Mouse (Mus musculus) gastrocnemius, adult 2 months (tissue): ENCODE measurements around the gene Gm11541. TPM values are rescaled to one million over a fixed set of nuclear protein-coding genes. Genes with fewer than 3 reads are reported as not detected.
"Not testable (repeated sequence)": the region's sequence is repeated elsewhere in the genome, so short reads cannot be mapped to it uniquely, and the experiment has no call there.

ENCODE experiments used
- DNase-seq: peaks from one replicate; pipeline ENCODE4 v3.0.0; 2022
- H3K27ac ChIP-seq: fragments of 200-600 bp; 2 replicates; pipeline ENCODE4 v1.8.1; 2022; ENCODE audit warnings: mild to moderate bottlenecking
- H3K4me3 ChIP-seq: fragments of 200-600 bp; 2 replicates; pipeline ENCODE4 v1.8.1; 2022; ENCODE audit warnings: mild to moderate bottlenecking, moderate library complexity
- CTCF ChIP-seq: fragments of 200-600 bp; IDR thresholded peaks from 2 replicates; pipeline ENCODE4 v1.8.1; 2022; ENCODE audit warnings: antibody characterized with exemption, mild to moderate bottlenecking, moderate library complexity
- intact Hi-C: fragments of 180-260 bp; cut with DNase I; formaldehyde crosslinking; loops from one replicate; pipeline ENCODE4 v1.15.1; 2025
- total RNA-seq, 2 experiments: library from RNA; stranded (reverse); gene quantifications; 2 replicates each; pipeline ENCODE4 v1.2.3; 2021

The Gm11541 gene
- total RNA-seq, 2 experiments from 2014 or later = not detected

- TF ChIP-seq CTCF = no peak
- H3K27ac ChIP-seq = no peak overlapping the region
- H3K4me3 ChIP-seq = peak overlapping the region; percentile 48
- DNase-seq = no peak
- intact Hi-C loops = loop anchor here (10.0 kb wide), 1 partner anchor 82 kb away; no protein-coding TSS in a partner anchor
Observed at GRCm38 (mm10) chr11:94717239-94717638, 12.9 kb upstream of the Gm11541 start.

GRCm38 (mm10) chr11:94716754-94717153 is 12.5 kb upstream of the Gm11541 start:
- DNase-seq = peak; percentile 38
- intact Hi-C loops = loop anchor here (10.0 kb wide), 1 partner anchor 82 kb away; no protein-coding TSS in a partner anchor

GRCm38 (mm10) chr11:94715622-94716021 is 11.3 kb upstream of the Gm11541 start:
- Histone ChIP-seq H3K4me3 (no peak overlapping the region), H3K27ac (no peak overlapping the region)
- TF ChIP-seq CTCF = no peak
- intact Hi-C loops = loop anchor here (10.0 kb wide), 1 partner anchor 81 kb away; no protein-coding TSS in a partner anchor
- no peak for DNase-seq

More at GRCm38 (mm10) chr11:94716754-94717153, 12.5 kb upstream of the Gm11541 start:
- peak; percentile 61 for TF ChIP-seq CTCF
- peak overlapping the region; percentile 48 for H3K4me3 ChIP-seq
- no peak overlapping the region for H3K27ac ChIP-seq

- Histone ChIP-seq H3K27ac (no peak overlapping the region), H3K4me3 (no peak overlapping the region)
- intact Hi-C loops = loop anchor here (10.0 kb wide), 1 partner anchor 79 kb away; no protein-coding TSS in a partner anchor
- no peak for TF ChIP-seq CTCF
- DNase-seq = no peak
Observed at GRCm38 (mm10) chr11:94713246-94713860, 9.1 kb upstream of the Gm11541 start.

- DNase-seq = no peak
- Histone ChIP-seq H3K27ac (no peak overlapping the region), H3K4me3 (no peak overlapping the region)
- no peak for TF ChIP-seq CTCF
- intact Hi-C loops = no loop called here
Observed at GRCm38 (mm10) chr11:94704020-94704419, 279 bp downstream of the Gm11541 start.

- no peak overlapping the region for H3K27ac ChIP-seq
- no peak overlapping the region for H3K4me3 ChIP-seq
- no peak for TF ChIP-seq CTCF
- no peak for DNase-seq
- intact Hi-C loops = no loop called here
Observed at GRCm38 (mm10) chr11:94702216-94702610, 2.1 kb downstream of the Gm11541 start.

GRCm38 (mm10) chr11:94701401-94702215 is 2.7 kb downstream of the Gm11541 start:
- H3K4me3 ChIP-seq = peak overlapping the region; percentile 20; the same call in 1 of the 2 replicates
- no peak for TF ChIP-seq CTCF
- no peak overlapping the region for H3K27ac ChIP-seq
- no peak for DNase-seq
- intact Hi-C loops = no loop called here

- TF ChIP-seq CTCF = no peak
Observed at GRCm38 (mm10) chr11:94699399-94699798, 4.9 kb downstream of the Gm11541 start.

GRCm38 (mm10) chr11:94697703-94698464 is 6.4 kb downstream of the Gm11541 start:
- TF ChIP-seq CTCF = no peak
- intact Hi-C loops = no loop called here
- Histone ChIP-seq H3K27ac (no peak overlapping the region), H3K4me3 (no peak overlapping the region)
- DNase-seq = no peak

More at GRCm38 (mm10) chr11:94699399-94699798, 4.9 kb downstream of the Gm11541 start:
- H3K27ac ChIP-seq = no peak overlapping the region
- intact Hi-C loops = no loop called here
- DNase-seq = no peak
- no peak overlapping the region for H3K4me3 ChIP-seq

GRCm38 (mm10) chr11:94697140-94697539 is 7.2 kb downstream of the Gm11541 start:
- intact Hi-C loops = no loop called here
- TF ChIP-seq CTCF = no peak
- DNase-seq = no peak
- Histone ChIP-seq H3K4me3 (no peak overlapping the region), H3K27ac (no peak overlapping the region)

- Histone ChIP-seq H3K27ac (no peak overlapping the region), H3K4me3 (no peak overlapping the region)
- DNase-seq = no peak
- no peak for TF ChIP-seq CTCF
- intact Hi-C loops = no loop called here
Observed at GRCm38 (mm10) chr11:94695508-94695907, 8.8 kb downstream of the Gm11541 start.

- H3K27ac ChIP-seq, DNase-seq, H3K4me3 ChIP-seq, intact Hi-C loops: not testable (repeated sequence)
Observed at GRCm38 (mm10) chr11:94692502-94692901, 11.8 kb downstream of the Gm11541 start.

- no peak overlapping the region for H3K4me3 ChIP-seq
- DNase-seq = no peak
- intact Hi-C loops = no loop called here
- H3K27ac ChIP-seq = no peak overlapping the region
- TF ChIP-seq CTCF = no peak
Observed at GRCm38 (mm10) chr11:94687178-94687577, 17.1 kb downstream of the Gm11541 start.
